Mouse (Mus musculus): ENCODE results near the gene Tfcp2l1. TPM values are rescaled to one million over a fixed set of nuclear protein-coding genes. Genes with fewer than 3 reads are reported as not detected.

Tfcp2l1 gene
- 2.0 and 7.7 TPM in 2 replicates for total RNA-seq (2014; rRNA removed)
- polyA plus RNA-seq (2015; fragmentation: Nextera tagmentation; extraction: Ambion mirVana): 0.75 and 0.79 TPM in 2 replicates

GRCm38 (mm10) chr1:118627781-118628464 lies at the start of gene Tfcp2l1:
TSS of gene Tfcp2l1 (plus strand) at chr1:118627945.
- Histone ChIP-seq H3K4me2 (ENCODE audit: low read depth) (peak within 1 kb of the TSS; percentile 98), H3K4me3 (ENCODE audit: low read depth, low read length) (peak within 1 kb of the TSS; percentile 53), H3K27ac (ENCODE audit: low read depth, low read length) (no peak within 1 kb of the TSS), H3K4me1 (ENCODE audit: insufficient read depth) (peaks cover 8% of the 10 kb centered on the region; the same call in 1 of the 2 replicates), H3K36me3 (ENCODE audit: insufficient read depth) (no peaks in the 10 kb centered on the region), H3K9me3 (ENCODE audit: low read length) (no peaks in the 10 kb centered on the region), H3K9ac (peak within 1 kb of the TSS; percentile 57), H3K27me3 (ENCODE audit: insufficient read depth, low read length) (peaks cover 5% of the 10 kb centered on the region)
- under 1% methylated on average over 48 of the region's 48 CpGs for WGBS
- no peak for TF ChIP-seq CTCF (IDR thresholded peaks at IDR 0.05; ENCODE audit: low read depth)
- peak; percentile 51 for DNase-seq
- peak; percentile 76 for ATAC-seq

- WGBS: 95% methylated on average over 2 of the region's 2 CpGs
Observed at GRCm38 (mm10) chr1:118580174-118580702, 47.5 kb upstream of the Tfcp2l1 start.

GRCm38 (mm10) chr1:118581179-118581578 lies 46.6 kb upstream of the Tfcp2l1 start:
- H3K27ac ChIP-seq (ENCODE audit: low read depth, low read length): no peak overlapping the region
- no peak overlapping the region for H3K4me2 ChIP-seq (ENCODE audit: low read depth)
- no peak for ATAC-seq
- no peak for TF ChIP-seq CTCF (IDR thresholded peaks at IDR 0.05; ENCODE audit: low read depth)
- no peaks in the 10 kb centered on the region for H3K4me1 ChIP-seq (ENCODE audit: insufficient read depth)
- H3K36me3 ChIP-seq (ENCODE audit: insufficient read depth): peaks cover 46% of the 10 kb centered on the region
- H3K9me3 ChIP-seq (ENCODE audit: low read length): no peaks in the 10 kb centered on the region
- H3K27me3 ChIP-seq (ENCODE audit: insufficient read depth, low read length): no peaks in the 10 kb centered on the region
- H3K9ac ChIP-seq: no peak overlapping the region
- no peak for DNase-seq
- no peak overlapping the region for H3K4me3 ChIP-seq (ENCODE audit: low read depth, low read length)
- 95% methylated on average over 8 of the region's 8 CpGs for WGBS

More at GRCm38 (mm10) chr1:118580174-118580702, 47.5 kb upstream of the Tfcp2l1 start:
- ATAC-seq (no peak), DNase-seq (no peak)
- H3K27me3 ChIP-seq (ENCODE audit: insufficient read depth, low read length): no peaks in the 10 kb centered on the region
- no peaks in the 10 kb centered on the region for H3K9me3 ChIP-seq (ENCODE audit: low read length)
- H3K9ac ChIP-seq: no peak overlapping the region
- H3K27ac ChIP-seq (ENCODE audit: low read depth, low read length): no peak overlapping the region
- TF ChIP-seq CTCF (IDR thresholded peaks at IDR 0.05; ENCODE audit: low read depth): no peak
- H3K36me3 ChIP-seq (ENCODE audit: insufficient read depth): peaks cover 49% of the 10 kb centered on the region
- no peak overlapping the region for H3K4me3 ChIP-seq (ENCODE audit: low read depth, low read length)
- H3K4me2 ChIP-seq (ENCODE audit: low read depth): no peak overlapping the region
- H3K4me1 ChIP-seq (ENCODE audit: insufficient read depth): no peaks in the 10 kb centered on the region

- H3K4me1 ChIP-seq (ENCODE audit: insufficient read depth): no peaks in the 10 kb centered on the region
- TF ChIP-seq CTCF (IDR thresholded peaks at IDR 0.05; ENCODE audit: low read depth): no peak
- H3K4me3 ChIP-seq (ENCODE audit: low read depth, low read length): no peak overlapping the region
- H3K27ac ChIP-seq (ENCODE audit: low read depth, low read length): no peak overlapping the region
- no peaks in the 10 kb centered on the region for H3K27me3 ChIP-seq (ENCODE audit: insufficient read depth, low read length)
- DNase-seq (no peak), ATAC-seq (no peak)
- H3K36me3 ChIP-seq (ENCODE audit: insufficient read depth): peaks cover 44% of the 10 kb centered on the region
- no peak overlapping the region for H3K9ac ChIP-seq
- 69% methylated on average over 5 of the region's 5 CpGs for WGBS
- H3K9me3 ChIP-seq (ENCODE audit: low read length): no peaks in the 10 kb centered on the region
- H3K4me2 ChIP-seq (ENCODE audit: low read depth): no peak overlapping the region
Observed at GRCm38 (mm10) chr1:118589721-118590120, 38.0 kb upstream of the Tfcp2l1 start.

- no peak overlapping the region for H3K4me3 ChIP-seq (ENCODE audit: low read depth, low read length)
- no peak overlapping the region for H3K4me2 ChIP-seq (ENCODE audit: low read depth)
- H3K4me1 ChIP-seq (ENCODE audit: insufficient read depth): no peaks in the 10 kb centered on the region
- H3K27ac ChIP-seq (ENCODE audit: low read depth, low read length): no peak overlapping the region
- DNase-seq (no peak), ATAC-seq (no peak)
- no peaks in the 10 kb centered on the region for H3K27me3 ChIP-seq (ENCODE audit: insufficient read depth, low read length)
- peaks cover 63% of the 10 kb centered on the region for H3K36me3 ChIP-seq (ENCODE audit: insufficient read depth)
- H3K9ac ChIP-seq: no peak overlapping the region
- no peak for TF ChIP-seq CTCF (IDR thresholded peaks at IDR 0.05; ENCODE audit: low read depth)
- WGBS: 94% methylated on average over 4 of the region's 4 CpGs
- no peaks in the 10 kb centered on the region for H3K9me3 ChIP-seq (ENCODE audit: low read length)
Observed at GRCm38 (mm10) chr1:118592933-118593332, 34.8 kb upstream of the Tfcp2l1 start.

- ATAC-seq: no peak
- 83% methylated on average over 2 of the region's 2 CpGs for WGBS
- no peak overlapping the region for H3K9ac ChIP-seq
- no peaks in the 10 kb centered on the region for H3K4me1 ChIP-seq (ENCODE audit: insufficient read depth)
- DNase-seq: no peak
- H3K4me2 ChIP-seq (ENCODE audit: low read depth): no peak overlapping the region
- no peak for TF ChIP-seq CTCF (IDR thresholded peaks at IDR 0.05; ENCODE audit: low read depth)
- no peak overlapping the region for H3K4me3 ChIP-seq (ENCODE audit: low read depth, low read length)
- H3K27ac ChIP-seq (ENCODE audit: low read depth, low read length): no peak overlapping the region
- no peaks in the 10 kb centered on the region for H3K9me3 ChIP-seq (ENCODE audit: low read length)
- H3K27me3 ChIP-seq (ENCODE audit: insufficient read depth, low read length): no peaks in the 10 kb centered on the region
- H3K36me3 ChIP-seq (ENCODE audit: insufficient read depth): peaks cover 75% of the 10 kb centered on the region
Observed at GRCm38 (mm10) chr1:118595395-118595794, 32.4 kb upstream of the Tfcp2l1 start.

- H3K4me2 ChIP-seq (ENCODE audit: low read depth): no peak overlapping the region
- no peak for TF ChIP-seq CTCF (IDR thresholded peaks at IDR 0.05; ENCODE audit: low read depth)
- DNase-seq (no peak), ATAC-seq (no peak)
- no peaks in the 10 kb centered on the region for H3K4me1 ChIP-seq (ENCODE audit: insufficient read depth)
- 89% methylated on average over 2 of the region's 2 CpGs for WGBS
- H3K27ac ChIP-seq (ENCODE audit: low read depth, low read length): no peak overlapping the region
- no peak overlapping the region for H3K4me3 ChIP-seq (ENCODE audit: low read depth, low read length)
- no peak overlapping the region for H3K9ac ChIP-seq
- H3K9me3 ChIP-seq (ENCODE audit: low read length): no peaks in the 10 kb centered on the region
- H3K36me3 ChIP-seq (ENCODE audit: insufficient read depth): peaks cover 82% of the 10 kb centered on the region
- no peaks in the 10 kb centered on the region for H3K27me3 ChIP-seq (ENCODE audit: insufficient read depth, low read length)
Observed at GRCm38 (mm10) chr1:118597475-118598213, 30.1 kb upstream of the Tfcp2l1 start.
